Mouse (Mus musculus) erythroblast, embryonic 14.5 days (primary cell): ENCODE data around the gene Gm28557.

Experiments
- GATA1 ChIP-seq: IDR thresholded peaks from 2 replicates; pipeline ENCODE4 v1.6.1; 2012; ENCODE audit warnings: low read length, inconsistent platforms, mixed read lengths
- TAL1 ChIP-seq: IDR thresholded peaks from 3 replicates; pipeline ENCODE4 v1.6.1; 2012; ENCODE audit warnings: low read length, inconsistent platforms, mixed read lengths

DNA sequence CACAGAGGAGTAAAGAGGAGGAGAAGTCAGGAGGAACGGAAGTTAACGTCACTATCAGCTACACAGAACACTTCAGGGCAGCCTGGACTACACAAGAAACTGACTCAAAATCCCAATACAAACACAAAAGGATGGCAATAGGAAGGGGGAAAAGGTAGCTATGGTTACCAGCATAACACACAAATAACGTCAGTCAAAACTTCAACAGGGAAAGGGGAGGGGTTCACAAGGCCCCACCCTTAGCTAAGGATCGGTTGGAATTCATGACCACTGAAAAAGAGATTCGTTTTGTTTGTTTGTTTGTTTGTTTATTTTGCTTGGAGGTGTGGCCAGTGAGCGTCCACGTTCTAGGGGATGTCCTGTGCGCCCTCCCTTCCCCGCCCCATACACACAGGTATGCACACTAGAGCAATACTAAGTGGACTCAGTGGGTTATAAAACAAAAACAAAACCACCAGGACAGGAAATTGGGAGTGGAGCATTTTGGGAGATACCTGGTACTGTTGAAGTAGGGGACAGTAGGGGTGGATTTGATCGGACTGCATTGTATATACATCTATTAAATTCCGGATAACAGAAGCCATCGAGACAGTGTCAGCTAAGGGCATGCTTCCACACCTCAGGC lies 48.1 kb downstream of the Gm28557 start:
- TF ChIP-seq GATA1 (no peak), TAL1 (no peak)
